Mouse (Mus musculus) 3134 (cell line): Measurements from ENCODE around the gene Vmn1r204.
"Not testable (repeated sequence)": the region's sequence is repeated elsewhere in the genome, so short reads cannot be mapped to it uniquely, and the experiment has no call there.

Experiments used
- DNase-seq: peaks from one replicate; pipeline ENCODE4 v3.0.0-alpha.2; 2011; ENCODE audit warnings: low spot score; ENCODE audit not compliant: insufficient read length; ENCODE audit errors: extremely low read depth

The Vmn1r204 gene

DNA sequence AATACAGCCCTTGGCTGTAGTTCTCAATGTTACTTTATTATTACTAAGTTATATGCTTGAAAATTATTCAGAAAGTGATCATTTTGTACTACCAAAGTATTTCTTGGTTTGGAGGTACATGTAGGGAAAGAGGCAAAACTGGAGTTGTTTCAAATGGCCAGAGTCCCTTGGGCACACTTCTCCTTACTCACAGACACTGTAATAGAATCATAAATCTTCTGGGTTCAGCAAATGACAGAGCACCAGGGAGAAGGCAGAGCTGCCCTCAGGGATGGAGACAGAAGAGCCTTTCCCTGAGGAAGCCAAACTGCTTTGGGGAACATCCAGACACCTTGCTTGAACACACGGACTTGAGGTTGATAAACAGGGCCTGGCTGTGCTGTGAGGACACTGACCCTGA, at the start of gene Vmn1r204:
Gene Vmn1r204, plus strand, starts transcription at position 301 of the 400 bp plus-strand sequence.
- not testable (repeated sequence) for DNase-seq

DNA sequence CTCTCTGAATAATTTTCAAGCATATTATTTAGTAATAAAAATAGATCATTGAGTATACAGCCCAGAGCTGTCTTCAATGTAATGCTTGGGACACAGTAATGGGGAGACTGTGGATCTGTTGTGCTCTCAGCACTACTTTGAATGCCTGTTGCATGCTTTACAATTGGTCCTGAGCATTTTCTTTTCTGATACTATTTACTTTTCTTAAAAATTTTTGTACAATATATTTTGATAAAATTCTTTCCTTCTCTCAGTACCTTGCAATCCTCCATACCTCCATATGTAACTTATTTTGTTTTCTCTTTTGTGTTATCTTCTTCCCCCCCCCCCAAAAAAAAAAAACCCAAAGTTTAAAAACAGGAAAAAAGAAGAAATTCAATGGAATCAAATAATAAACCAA, 47.7 kb upstream of the Vmn1r204 start, which contains the start of gene Vmn1r202:
Gene Vmn1r202, minus strand, starts transcription at position 101 of the 400 bp plus-strand sequence.
- DNase-seq, result no peak

DNA sequence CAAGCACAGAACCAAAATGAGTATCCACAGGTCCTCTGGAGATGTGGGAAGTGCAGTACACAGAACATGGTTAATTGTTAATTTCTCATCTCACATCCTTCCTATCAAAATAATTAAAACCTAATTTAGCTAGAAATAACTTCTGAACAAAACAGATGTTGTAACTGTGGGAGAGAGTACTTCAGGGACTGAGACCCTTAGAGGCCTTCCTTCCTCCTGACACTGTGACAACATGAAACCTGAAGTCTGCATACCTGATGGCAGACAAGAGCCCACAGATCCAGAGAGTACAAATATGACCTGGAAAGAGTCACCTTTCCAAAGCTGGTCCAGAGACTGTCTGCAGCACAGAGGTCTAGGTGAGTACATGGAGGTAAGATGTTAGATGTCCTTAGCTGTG, 35.2 kb upstream of the Vmn1r204 start, which contains the start of gene Vmn1r203:
Gene Vmn1r203, plus strand, starts transcription at position 301 of the 400 bp plus-strand sequence.
- no peak for DNase-seq

DNA sequence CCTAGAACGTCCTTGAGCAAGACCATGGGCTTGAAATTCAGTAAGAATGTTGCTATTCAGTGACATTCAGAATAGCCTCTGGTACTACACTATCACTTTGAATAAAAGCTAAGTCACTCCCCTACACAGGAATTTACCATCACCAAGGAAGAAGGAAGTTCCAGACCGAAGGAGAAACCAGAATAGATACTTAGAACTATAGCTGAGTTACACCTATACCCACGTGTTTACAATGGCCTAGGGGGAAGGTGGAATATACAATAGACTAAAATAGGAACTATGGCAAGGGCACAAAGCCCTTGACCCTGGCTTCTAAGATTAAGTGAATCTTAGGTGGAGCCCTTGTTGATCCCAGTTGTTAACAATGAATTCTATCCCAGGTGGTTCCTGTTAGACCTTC, 21.9 kb downstream of the Vmn1r204 start:
- not testable (repeated sequence) for DNase-seq

DNA sequence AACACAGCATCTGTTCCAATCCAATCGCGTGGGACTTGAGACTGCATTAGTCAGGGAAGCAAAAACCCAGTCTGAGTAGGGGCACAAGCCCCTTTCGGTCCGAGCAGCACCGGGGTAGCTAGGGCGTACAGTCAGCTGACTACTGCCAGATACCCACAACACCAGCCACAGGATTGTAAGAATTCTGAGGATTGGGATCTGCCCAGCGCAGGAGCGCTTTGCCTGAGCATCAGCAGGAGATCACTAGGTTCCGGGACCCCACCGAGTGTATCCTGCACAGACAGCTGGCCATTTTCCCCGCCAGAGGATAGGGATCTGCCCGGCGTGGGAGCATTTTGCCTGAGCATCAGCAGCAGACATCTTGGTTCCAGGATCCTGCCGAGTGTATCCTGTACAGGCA, 30.3 kb downstream of the Vmn1r204 start:
- not testable (repeated sequence) for DNase-seq

DNA sequence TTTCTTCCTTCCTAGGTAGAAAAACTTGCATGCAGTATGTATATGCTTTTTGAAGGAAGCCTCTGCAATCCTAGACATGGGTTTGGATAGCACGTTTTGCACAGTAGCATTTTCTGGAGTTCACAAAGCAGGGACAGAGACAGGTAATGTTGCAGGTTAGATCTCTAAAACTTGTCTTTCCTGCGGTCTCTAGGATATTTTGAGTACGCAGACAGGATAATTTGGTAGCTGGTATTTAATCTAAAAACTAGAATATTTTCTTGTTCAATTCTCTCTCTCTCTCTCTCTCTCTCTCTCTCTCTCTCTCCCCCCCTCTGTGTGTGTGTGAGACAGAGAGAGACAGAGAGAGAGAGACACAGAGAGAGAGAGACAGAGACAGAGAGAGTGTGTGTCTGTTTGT, 39.9 kb downstream of the Vmn1r204 start, which contains the start of gene Vmn1r205:
Gene Vmn1r205, minus strand, starts transcription at position 101 of the 400 bp plus-strand sequence.
- no peak for DNase-seq
